8 mouse cellular contexts compared by ENCODE assay signal in genomic region chr5:65505786-65506185, GRCm38 (mm10). TPM values are rescaled to one million over a fixed set of nuclear protein-coding genes. Genes with fewer than 3 reads are reported as not detected.
DNase-seq lines count a peak whose midpoint lies in the region; ATAC-seq and TF ChIP-seq lines count a peak whose summit lies in the region.

No protein-coding gene starts in this region.

- H3K9ac ChIP-seq in forebrain, embryonic 12.5 days, result no peak overlapping the region

- H3K4me1 ChIP-seq in forebrain, embryonic 12.5 days, result no peaks in the 10 kb centered on the region

- WGBS in forebrain, embryonic 12.5 days, result 12% methylated on average over 8 of the region's 8 CpGs

- no peak for TF ChIP-seq POLR2A in myocyte (IDR thresholded peaks at IDR 0.05; ENCODE audit: insufficient read length, low read depth)

- no peak for ATAC-seq in forebrain, embryonic 12.5 days (ENCODE audit: low FRiP score)

- H3K9me3 ChIP-seq in forebrain, embryonic 12.5 days, result no peaks in the 10 kb centered on the region

- peak; percentile 29 to 32 for DNase-seq in cerebellum, postnatal 14 days
- no peak for DNase-seq in cerebellum, adult 9-11 months
- DNase-seq in ES-CJ7 (ENCODE audit: low read depth, low spot score), result peak; percentile 36
- peak; percentile 54 to 63 for DNase-seq in kidney, postnatal 4 days
- no peak for DNase-seq in spleen, adult 12 weeks (ENCODE audit: low spot score)
- no peak for DNase-seq in left cerebral cortex, adult 9 months (ENCODE audit: low spot score in 2 of 2)

- no peak overlapping the region for H3ac ChIP-seq in myocyte (ENCODE audit: control insufficient read depth, insufficient read length)

- H3K36me3 ChIP-seq in forebrain, embryonic 12.5 days (replicated peaks), result no peaks in the 10 kb centered on the region
- H3K36me3 ChIP-seq in myocyte (ENCODE audit: control insufficient read depth, insufficient read depth), result no peaks in the 10 kb centered on the region

- H3K27me3 ChIP-seq in forebrain, embryonic 12.5 days, result no peaks in the 10 kb centered on the region
- no peaks in the 10 kb centered on the region for H3K27me3 ChIP-seq in myocyte (ENCODE audit: control insufficient read depth, insufficient read depth, insufficient read length)

- H3K27ac ChIP-seq in forebrain, embryonic 12.5 days, result no peak overlapping the region

- H3K79me2 ChIP-seq in myocyte (ENCODE audit: control insufficient read depth, insufficient read depth), result no peaks in the 10 kb centered on the region

- H3K4me3 ChIP-seq in forebrain, embryonic 12.5 days (replicated peaks), result no peak overlapping the region
- no peak overlapping the region for H3K4me3 ChIP-seq in myocyte

- 0 out of 2 replicates have a peak overlapping the region, but pooled peaks have one; percentile 24 for H3K4me2 ChIP-seq in forebrain, embryonic 12.5 days
- H3K4me2 ChIP-seq in myocyte (ENCODE audit: low read depth), result peak overlapping the region; percentile 10

TF ChIP-seq in myocyte, 11 proteins besides CTCF, POLR2A, EP300 and RAD21:
- TF ChIP-seq SRF (IDR thresholded peaks at IDR 0.05; ENCODE audit: control insufficient read depth, insufficient read length, low read depth) (no peak), CEBPB (IDR thresholded peaks at IDR 0.05; ENCODE audit: insufficient read depth, poor library complexity, severe bottlenecking) (no peak), MYOG (IDR thresholded peaks at IDR 0.05; ENCODE audit: control insufficient read depth in 1 of 3, insufficient read depth in 1 of 3, insufficient read length in 2 of 3, low read depth in 2 of 3) (no peak), REST (IDR thresholded peaks at IDR 0.05; ENCODE audit: insufficient read depth, insufficient read length) (no peak), MAX (IDR thresholded peaks at IDR 0.05; ENCODE audit: low read depth) (no peak), TCF12 (IDR thresholded peaks at IDR 0.05; ENCODE audit: insufficient read depth, poor library complexity, severe bottlenecking) (no peak), POLR2AphosphoS2 (IDR thresholded peaks at IDR 0.05; ENCODE audit: insufficient read length, low read depth) (no peak), USF1 (IDR thresholded peaks at IDR 0.05; ENCODE audit: low read depth) (no peak), TCF3 (IDR thresholded peaks at IDR 0.05; ENCODE audit: insufficient read length, low read depth) (no peak), E2F4 (IDR thresholded peaks at IDR 0.05; ENCODE audit: insufficient read depth) (no peak), MYOD1 (IDR thresholded peaks at IDR 0.05; ENCODE audit: control insufficient read depth in 1 of 3, insufficient read length in 2 of 3, low read depth in 2 of 3) (no peak)
TF ChIP-seq in myocyte: peak in this region for 0.

RNA-seq across cellular contexts. Expression of gene Gm43552, which starts 13.2 kb away (rescaled TPM):
- not detected in 2 replicates for polyA plus RNA-seq in forebrain, embryonic 12.5 days (2016; fragmentation: Nextera tagmentation; extraction: Ambion mirVana)
- polyA plus RNA-seq in myocyte (2012; fragmentation: generic; extraction: Trizol), result not detected

RNA-seq across cellular contexts. Expression of gene Smim14, which starts 31.2 kb away (rescaled TPM):
- polyA plus RNA-seq in forebrain, embryonic 12.5 days (2016; fragmentation: Nextera tagmentation; extraction: Ambion mirVana), result 113 and 118 TPM in 2 replicates
- 83.3 TPM for polyA plus RNA-seq in myocyte (2012; fragmentation: generic; extraction: Trizol)

RNA-seq across cellular contexts. Expression of gene Ube2k, which starts 31.2 kb away (rescaled TPM):
- 185 and 192 TPM in 2 replicates for polyA plus RNA-seq in forebrain, embryonic 12.5 days (2016; fragmentation: Nextera tagmentation; extraction: Ambion mirVana)
- polyA plus RNA-seq in myocyte (2012; fragmentation: generic; extraction: Trizol), result 95.3 TPM

Comparison
In these comparisons a context has a peak if more than half of its experiments do, and no peak if none do; other contexts are left out.
1. DNase-seq: peak in cerebellum, postnatal 14 days (2 of 2), ES-CJ7 (single experiment) and kidney, postnatal 4 days (2 of 2); none in cerebellum, adult 9-11 months (single experiment), spleen, adult 12 weeks (single experiment) and left cerebral cortex, adult 9 months (0 of 2).